Comparison of ENCODE assay signal across 9 mouse cellular contexts in genomic region chr11:59525237-59525636, GRCm38 (mm10). TPM values are rescaled to one million over a fixed set of nuclear protein-coding genes. Genes with fewer than 3 reads are reported as not detected.
DNase-seq lines count a peak whose midpoint lies in the region; ATAC-seq and TF ChIP-seq lines count a peak whose summit lies in the region.
"Had no signal": no experiment of that assay in that cellular context is flagged by ENCODE, and none has a peak within 500 bp of the region (broad histone marks: within the 10 kb centered on the region; RNA-seq: fewer than 3 reads in every experiment).

No protein-coding gene starts in this region.

- H3K27ac ChIP-seq in kidney, postnatal 0 days: no peak overlapping the region
- no peak overlapping the region for H3K27ac ChIP-seq in liver, postnatal 0 days (ENCODE audit: low read depth)

- no peaks in the 10 kb centered on the region for H3K36me3 ChIP-seq in kidney, postnatal 0 days (ENCODE audit: insufficient read depth, low read length)
- H3K36me3 ChIP-seq in liver, postnatal 0 days (replicated peaks; ENCODE audit: insufficient read depth, low read length): no peaks in the 10 kb centered on the region

- H3K27me3 ChIP-seq in kidney, postnatal 0 days (ENCODE audit: insufficient read depth, low read length): no peaks in the 10 kb centered on the region
- H3K27me3 ChIP-seq in liver, postnatal 0 days (ENCODE audit: insufficient read depth, low read length): no peaks in the 10 kb centered on the region

- DNase-seq in urinary bladder, adult 18-20 months (ENCODE audit: low spot score in 2 of 2): peak; percentile 45 to 56
- no peak for DNase-seq in urinary bladder, adult 2 months (ENCODE audit: low spot score)
- DNase-seq in cerebellum, adult 11-12 months: peak; percentile 81
- DNase-seq in frontal cortex, postnatal 25 days (ENCODE audit: low spot score in 2 of 2): peak; percentile 58 to 76
- DNase-seq in kidney, postnatal 0 days (ENCODE audit: low spot score): peak; percentile 93
- DNase-seq in liver, postnatal 0 days: peak; percentile 72
- DNase-seq in retina, adult 2 months (ENCODE audit: low read depth, low spot score): peak; percentile 46
- DNase-seq in thymus, postnatal 25 days: peak; percentile 74

- H3K4me3 ChIP-seq in kidney, postnatal 0 days (replicated peaks; ENCODE audit: low read depth, low read length): no peak overlapping the region
- no peak overlapping the region for H3K4me3 ChIP-seq in liver, postnatal 0 days (ENCODE audit: low read depth, low read length)

- TF ChIP-seq EP300 in liver, postnatal 0 days (IDR thresholded peaks at IDR 0.05; ENCODE audit: low read depth): no peak

- H3K9ac ChIP-seq in kidney, postnatal 0 days (ENCODE audit: low read depth, low read length): no peak overlapping the region
- no peak overlapping the region for H3K9ac ChIP-seq in liver, postnatal 0 days (replicated peaks)

- H3K4me2 ChIP-seq in kidney, postnatal 0 days (ENCODE audit: low read length): no peak overlapping the region
- no peak overlapping the region for H3K4me2 ChIP-seq in liver, postnatal 0 days (ENCODE audit: low read depth, low read length)

- no peaks in the 10 kb centered on the region for H3K4me1 ChIP-seq in kidney, postnatal 0 days (replicated peaks; ENCODE audit: insufficient read depth, low read length)
- H3K4me1 ChIP-seq in liver, postnatal 0 days (ENCODE audit: insufficient read depth): no peaks in the 10 kb centered on the region

- H3K9me3 ChIP-seq in kidney, postnatal 0 days (replicated peaks; ENCODE audit: low read length): no peaks in the 10 kb centered on the region
- H3K9me3 ChIP-seq in liver, postnatal 0 days (ENCODE audit: low read length): no peaks in the 10 kb centered on the region

- no peak for ATAC-seq in kidney, postnatal 0 days (replicated peaks; ENCODE audit: low FRiP score, low read depth)
- ATAC-seq in liver, postnatal 0 days: peak; percentile 68

- 5% methylated on average over 10 of the region's 10 CpGs for WGBS in kidney, postnatal 0 days
- WGBS in liver, postnatal 0 days (ENCODE audit: insufficient replicate concordance): 9% methylated on average over 10 of the region's 10 CpGs

- TF ChIP-seq CTCF in kidney, postnatal 0 days (IDR thresholded peaks at IDR 0.05; ENCODE audit: low read depth): peak; percentile 93
- peak; percentile 91 for TF ChIP-seq CTCF in liver, postnatal 0 days (IDR thresholded peaks at IDR 0.05; ENCODE audit: low read depth)

RNA-seq across cellular contexts. Expression of gene Zkscan17, which starts 1.3 kb away (rescaled TPM):
- 8.3 and 13.8 TPM in 2 replicates for polyA plus RNA-seq in urinary bladder, adult 2 months (2012; rRNA removed)
- 19.9 and 20.1 TPM in 2 replicates for polyA plus RNA-seq in kidney, postnatal 0 days (2015; fragmentation: Nextera tagmentation; extraction: Ambion mirVana)
- polyA plus RNA-seq in liver, postnatal 0 days (2015; fragmentation: Nextera tagmentation; extraction: Ambion mirVana): 5.2 and 5.4 TPM in 2 replicates

RNA-seq across cellular contexts. Expression of gene Nlrp3, which starts 16.1 kb away (rescaled TPM):
- polyA plus RNA-seq in urinary bladder, adult 2 months (2012; rRNA removed): 0.70 and 0.75 TPM in 2 replicates
- 0.09 and 0.10 TPM in 2 replicates for polyA plus RNA-seq in kidney, postnatal 0 days (2015; fragmentation: Nextera tagmentation; extraction: Ambion mirVana)
- 0.80 and 0.91 TPM in 2 replicates for polyA plus RNA-seq in liver, postnatal 0 days (2015; fragmentation: Nextera tagmentation; extraction: Ambion mirVana)

RNA-seq across cellular contexts. Expression of gene Olfr222, which starts 50.8 kb away (rescaled TPM):
- polyA plus RNA-seq in urinary bladder, adult 2 months (2012; rRNA removed): not detected in 2 replicates
- not detected in 2 replicates for polyA plus RNA-seq in kidney, postnatal 0 days (2015; fragmentation: Nextera tagmentation; extraction: Ambion mirVana)
- not detected in 2 replicates for polyA plus RNA-seq in liver, postnatal 0 days (2015; fragmentation: Nextera tagmentation; extraction: Ambion mirVana)
- polyA plus RNA-seq: gonadal fat pad, adult 2 months had no signal

RNA-seq across cellular contexts. Expression of gene Zfp867, which starts 53.0 kb away (rescaled TPM):
- 5.6 and 6.2 TPM in 2 replicates for polyA plus RNA-seq in urinary bladder, adult 2 months (2012; rRNA removed)
- polyA plus RNA-seq in kidney, postnatal 0 days (2015; fragmentation: Nextera tagmentation; extraction: Ambion mirVana): 7.5 and 7.6 TPM in 2 replicates
- polyA plus RNA-seq in liver, postnatal 0 days (2015; fragmentation: Nextera tagmentation; extraction: Ambion mirVana): 1.4 and 1.5 TPM in 2 replicates
